Mouse (Mus musculus) gastrocnemius, adult 18-20 months (tissue): ENCODE data around the gene Fancd2. TPM values are rescaled to one million over a fixed set of nuclear protein-coding genes. Genes with fewer than 3 reads are reported as not detected.

Source experiments
- DNase-seq: peaks from one replicate; pipeline ENCODE4 v3.0.0; 2021; ENCODE audit warnings: low spot score
- microRNA-seq: library from miRNA; unstranded; fragments of <30 nt; microRNA quantifications from one replicate; pipeline ENCODE4 v1.2.0, GENCODE M21; 2021
- total RNA-seq, 2 experiments: library from RNA; stranded (reverse); gene quantifications; 2 replicates each; pipeline ENCODE4 v1.2.3; 2021

Gene Fancd2
- total RNA-seq, 2 experiments from 2014 or later, result 0.09 to 0.32 TPM

GRCm38 (mm10) chr6:113609293-113609692 is 77.8 kb downstream of the Fancd2 start:
- DNase-seq, result no peak

- DNase-seq, result no peak
Measured at GRCm38 (mm10) chr6:113612258-113612969, 80.9 kb downstream of the Fancd2 start.

GRCm38 (mm10) chr6:113614152-113614551 is 82.7 kb downstream of the Fancd2 start:
- DNase-seq, result no peak

- no peak for DNase-seq
Measured at GRCm38 (mm10) chr6:113614997-113615396, 83.5 kb downstream of the Fancd2 start.

GRCm38 (mm10) chr6:113615489-113615888 is 84.0 kb downstream of the Fancd2 start:
- DNase-seq, result no peak

GRCm38 (mm10) chr6:113623386-113623785 is 91.9 kb downstream of the Fancd2 start:
- no peak for DNase-seq

- peak; percentile 91 for DNase-seq
Measured at GRCm38 (mm10) chr6:113623941-113624751, 92.7 kb downstream of the Fancd2 start, which contains the start of gene Vhl. Gene Vhl, plus strand, starts transcription at chr6:113623959.

GRCm38 (mm10) chr6:113624989-113625770 is 93.7 kb downstream of the Fancd2 start:
- no peak for DNase-seq

GRCm38 (mm10) chr6:113630322-113630721 is 98.8 kb downstream of the Fancd2 start:
- DNase-seq, result no peak

- DNase-seq, result no peak
Measured at GRCm38 (mm10) chr6:113632863-113633262, 101.4 kb downstream of the Fancd2 start.

- peak; percentile 95 for DNase-seq
Measured at GRCm38 (mm10) chr6:113638302-113639040, 107.0 kb downstream of the Fancd2 start, which contains the start of gene Irak2. Gene Irak2, plus strand, starts transcription at chr6:113638467.

- DNase-seq, result no peak
Measured at GRCm38 (mm10) chr6:113639201-113639600, 107.7 kb downstream of the Fancd2 start.

GRCm38 (mm10) chr6:113642605-113643004 is 111.1 kb downstream of the Fancd2 start:
- DNase-seq, result no peak

- DNase-seq, result no peak
Measured at GRCm38 (mm10) chr6:113643021-113643420, 111.5 kb downstream of the Fancd2 start.

- DNase-seq, result no peak
Measured at GRCm38 (mm10) chr6:113643967-113644366, 112.5 kb downstream of the Fancd2 start.

GRCm38 (mm10) chr6:113644808-113645207 is 113.3 kb downstream of the Fancd2 start:
- DNase-seq, result peak; percentile 69

Small RNA genes lying within 50 kb of the gene (microRNA-seq; reads per million reads assigned to microRNA genes)
- gene Gm23365, result not detected

Other genes starting within 250 kb of the Fancd2 start
- gene Cpne9, start 249.4 kb upstream of the Fancd2 start, total RNA-seq, result under 1 TPM in 1 of 2 experiments, not detected in 1; 0.26 TPM
- 1 to 10 TPM; 9.7 to 9.8 TPM for gene Brpf1, start 224.5 kb upstream of the Fancd2 start, total RNA-seq
- gene Ogg1, start 204.7 kb upstream of the Fancd2 start, total RNA-seq, result 1 to 10 TPM; 5.6 to 5.8 TPM
- 10 to 100 TPM; 39.0 to 42.9 TPM for gene Camk1, start 187.7 kb upstream of the Fancd2 start, total RNA-seq
- 10 to 100 TPM; 14.6 to 15.3 TPM for gene Tada3, start 153.8 kb upstream of the Fancd2 start, total RNA-seq
- gene Arpc4, start 153.6 kb upstream of the Fancd2 start, total RNA-seq, result 10 to 100 TPM; 50.8 to 52.6 TPM
- under 1 TPM; 0.52 to 0.82 TPM for gene Ttll3, start 142.4 kb upstream of the Fancd2 start, total RNA-seq
- gene Rpusd3, start 112.3 kb upstream of the Fancd2 start, total RNA-seq, result 10 to 100 TPM in 1 of 2 experiments, 1 to 10 TPM in 1; 9.2 to 11.1 TPM
- gene Cidec, start 95.9 kb upstream of the Fancd2 start, total RNA-seq, result 10 to 100 TPM in 1 of 2 experiments, 1 to 10 TPM in 1; 9.9 to 17.2 TPM
- 10 to 100 TPM; 28.2 to 28.9 TPM for gene Jagn1, start 89.1 kb upstream of the Fancd2 start, total RNA-seq
- gene Il17re, start 73.2 kb upstream of the Fancd2 start, total RNA-seq, result under 1 TPM; 0.26 to 0.30 TPM
- 1 to 10 TPM; 3.8 to 4.9 TPM for gene Il17rc, start 60.3 kb upstream of the Fancd2 start, total RNA-seq
- 10 to 100 TPM; 42.1 to 45.1 TPM for gene Creld1, start 48.4 kb upstream of the Fancd2 start, total RNA-seq
- gene Prrt3, start 29.8 kb upstream of the Fancd2 start, total RNA-seq, result under 1 TPM in 1 of 2 experiments, not detected in 1; 0.07 TPM
- 10 to 100 TPM; 53.8 to 59.1 TPM for gene Emc3, start within 50 bp of the Fancd2 start, total RNA-seq
- not detected for gene Fancd2os, start 69.0 kb downstream of the Fancd2 start, total RNA-seq
- gene Brk1, start 73.1 kb downstream of the Fancd2 start, total RNA-seq, result 10 to 100 TPM; 40.7 to 41.1 TPM
- gene Vhl, start 92.3 kb downstream of the Fancd2 start, total RNA-seq, result 1 to 10 TPM; 4.2 to 5.0 TPM
- gene Irak2, start 106.8 kb downstream of the Fancd2 start, total RNA-seq, result 1 to 10 TPM; 4.6 to 9.0 TPM
- 10 to 100 TPM; 38.0 to 47.5 TPM for gene Tatdn2, start 165.4 kb downstream of the Fancd2 start, total RNA-seq
- gene Ghrl, start 188.2 kb downstream of the Fancd2 start, total RNA-seq, result not detected
- gene Sec13, start 209.1 kb downstream of the Fancd2 start, total RNA-seq, result 10 to 100 TPM; 64.7 to 66.4 TPM